Mouse (Mus musculus) ES-Bruce4 (cell line): Measurements from ENCODE around the gene Arid1a.

Experiments used
- CTCF ChIP-seq: IDR thresholded peaks from one replicate; pipeline ENCODE4 v1.8.1; 2011; ENCODE audit warnings: low read depth, low read length
- EP300 ChIP-seq: IDR thresholded peaks from 2 replicates; pipeline ENCODE4 v1.6.1; 2011; ENCODE audit warnings: low read depth, low read length; ENCODE audit not compliant: insufficient read depth
- POLR2A ChIP-seq: IDR thresholded peaks from one replicate; pipeline ENCODE4 v1.8.1; 2011; ENCODE audit warnings: low read length; ENCODE audit not compliant: insufficient read depth

DNA sequence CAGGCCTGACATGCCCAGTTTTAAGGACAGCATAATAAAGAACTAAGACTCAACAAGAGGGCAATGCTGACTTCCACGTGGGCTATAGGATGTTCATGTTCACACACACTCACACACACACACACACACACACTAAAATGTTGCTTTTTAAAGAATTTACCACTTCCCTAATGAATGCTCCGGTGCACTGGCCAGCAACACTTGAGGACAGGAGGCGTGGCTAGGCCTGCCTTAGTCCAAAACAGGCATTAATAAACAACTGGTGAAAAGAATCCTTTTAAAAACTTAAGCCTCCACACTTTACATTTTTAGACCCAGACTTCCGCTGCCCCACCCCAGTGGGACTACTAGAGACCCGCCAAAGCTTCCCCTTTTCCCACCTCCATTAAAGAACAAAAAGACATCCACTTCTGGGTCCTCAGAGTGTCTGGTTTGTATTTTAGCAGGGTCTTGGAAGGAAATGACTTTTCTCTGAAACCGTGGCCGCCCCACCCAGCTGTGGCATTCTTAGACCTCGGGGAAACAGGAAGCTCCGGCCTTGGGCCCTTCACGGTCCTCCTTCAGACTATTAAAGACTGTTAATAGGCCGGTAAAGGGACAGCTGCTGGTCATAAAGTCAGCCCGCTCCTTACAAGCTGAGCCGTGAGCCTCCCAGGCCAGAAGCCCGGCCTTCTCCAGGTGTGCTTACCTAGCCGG, 96.9 kb downstream of the Arid1a start:
- no peak for TF ChIP-seq POLR2A
- TF ChIP-seq EP300: no peak; the same call in 1 of the 2 replicates
- no peak for TF ChIP-seq CTCF
